In genomic region chr3:41424142-41424939, GRCm38 (mm10) we compare ENCODE assay signal across 15 mouse cellular contexts.
A peak's percentile ranks its signal among the peaks of the same experiment; 100 is the strongest.
DNase-seq lines count a peak whose midpoint lies in the region; ATAC-seq and TF ChIP-seq lines count a peak whose summit lies in the region.
"Had no signal": no experiment of that assay in that cellular context is flagged by ENCODE, and none has a peak within 500 bp of the region (broad histone marks: within the 10 kb centered on the region; RNA-seq: fewer than 3 reads in every experiment).

No protein-coding gene starts in this region.

- H3K4me3 ChIP-seq in forebrain, embryonic 10.5 days: no peak overlapping the region
- H3K4me3 ChIP-seq in forebrain, postnatal 0 days (ENCODE audit: low read depth, low read length): no peak overlapping the region
- H3K4me3 ChIP-seq in kidney, embryonic 16.5 days (ENCODE audit: low read length): no peak overlapping the region
- no peak overlapping the region for H3K4me3 ChIP-seq in limb, embryonic 10.5 days
- H3K4me3 ChIP-seq: heart, embryonic 15.5 days; limb, embryonic 13.5 days; lung, embryonic 15.5 days had no signal

- H3K27ac ChIP-seq in forebrain, embryonic 10.5 days: peak overlapping the region; percentile 51; the same call in 1 of the 2 replicates
- H3K27ac ChIP-seq in forebrain, postnatal 0 days (ENCODE audit: low read depth, low read length): no peak overlapping the region
- no peak overlapping the region for H3K27ac ChIP-seq in kidney, embryonic 16.5 days (ENCODE audit: low read length)
- peak overlapping the region; percentile 53 for H3K27ac ChIP-seq in limb, embryonic 10.5 days
- H3K27ac ChIP-seq: heart, embryonic 15.5 days; limb, embryonic 13.5 days; lung, embryonic 15.5 days had no signal

- 23% methylated on average over 10 of the region's 10 CpGs for WGBS in forebrain, embryonic 10.5 days
- 27% methylated on average over 10 of the region's 10 CpGs for WGBS in forebrain, postnatal 0 days
- WGBS in kidney, embryonic 16.5 days: 10% methylated on average over 8 of the region's 10 CpGs
- WGBS in limb, embryonic 10.5 days: 10% methylated on average over 10 of the region's 10 CpGs

- no peak overlapping the region for H3K4me2 ChIP-seq in forebrain, postnatal 0 days (ENCODE audit: low read depth)
- no peak overlapping the region for H3K4me2 ChIP-seq in kidney, embryonic 16.5 days (replicated peaks; ENCODE audit: low read depth, low read length)
- H3K4me2 ChIP-seq: heart, embryonic 15.5 days; limb, embryonic 13.5 days; lung, embryonic 15.5 days had no signal

- DNase-seq in forebrain, embryonic 10.5 days (ENCODE audit: extremely low spot score, low spot score): no peak
- DNase-seq in forebrain, postnatal 0 days: no peak
- no peak for DNase-seq in kidney, adult 18-20 months
- DNase-seq in ES-CJ7 (ENCODE audit: low read depth, low spot score): peak; percentile 86
- no peak for DNase-seq in limb, embryonic 10.5 days (ENCODE audit: low spot score)
- no peak for DNase-seq in cerebellum, adult 11-12 months
- DNase-seq in adrenal gland, postnatal 4 days (ENCODE audit: low spot score in 2 of 2): no peak
- DNase-seq: cerebellum, postnatal 25 days; gastrocnemius, postnatal 25 days; kidney, adult 2 months; spleen, adult 18-20 months had no signal

- no peaks in the 10 kb centered on the region for H3K9me3 ChIP-seq in forebrain, embryonic 10.5 days
- H3K9me3 ChIP-seq in forebrain, postnatal 0 days (ENCODE audit: low read length): no peaks in the 10 kb centered on the region
- H3K9me3 ChIP-seq in kidney, embryonic 16.5 days (ENCODE audit: low read length): no peaks in the 10 kb centered on the region
- no peaks in the 10 kb centered on the region for H3K9me3 ChIP-seq in limb, embryonic 10.5 days (replicated peaks)
- H3K9me3 ChIP-seq: heart, embryonic 15.5 days; limb, embryonic 13.5 days; lung, embryonic 15.5 days had no signal

- no peak for TF ChIP-seq CTCF in forebrain, postnatal 0 days (IDR thresholded peaks at IDR 0.05; ENCODE audit: low read depth)

- H3K9ac ChIP-seq in forebrain, postnatal 0 days: no peak overlapping the region
- no peak overlapping the region for H3K9ac ChIP-seq in kidney, embryonic 16.5 days (replicated peaks; ENCODE audit: low read length)
- H3K9ac ChIP-seq: heart, embryonic 15.5 days; limb, embryonic 13.5 days; lung, embryonic 15.5 days had no signal

- ATAC-seq in forebrain, postnatal 0 days: no peak
- ATAC-seq in kidney, embryonic 16.5 days (ENCODE audit: low FRiP score, low TSS enrichment): peak; percentile 70; the same call in 1 of the 2 replicates

- H3K4me1 ChIP-seq in forebrain, embryonic 10.5 days: peaks cover 18% of the 10 kb centered on the region
- H3K4me1 ChIP-seq in forebrain, postnatal 0 days (ENCODE audit: insufficient read depth): no peaks in the 10 kb centered on the region
- H3K4me1 ChIP-seq in kidney, embryonic 16.5 days (ENCODE audit: insufficient read depth, low read length): peaks cover 7% of the 10 kb centered on the region
- peaks cover 17% of the 10 kb centered on the region for H3K4me1 ChIP-seq in limb, embryonic 10.5 days

- no peaks in the 10 kb centered on the region for H3K36me3 ChIP-seq in forebrain, embryonic 10.5 days (replicated peaks)
- no peaks in the 10 kb centered on the region for H3K36me3 ChIP-seq in forebrain, postnatal 0 days (ENCODE audit: insufficient read depth)
- H3K36me3 ChIP-seq in kidney, embryonic 16.5 days (ENCODE audit: insufficient read depth, low read length): no peaks in the 10 kb centered on the region
- H3K36me3 ChIP-seq in limb, embryonic 10.5 days: no peaks in the 10 kb centered on the region
- H3K36me3 ChIP-seq: heart, embryonic 15.5 days; limb, embryonic 13.5 days; lung, embryonic 15.5 days had no signal

- no peaks in the 10 kb centered on the region for H3K27me3 ChIP-seq in forebrain, embryonic 10.5 days (ENCODE audit: poor library complexity, severe bottlenecking)
- no peaks in the 10 kb centered on the region for H3K27me3 ChIP-seq in forebrain, postnatal 0 days (ENCODE audit: insufficient read depth, low read length)
- no peaks in the 10 kb centered on the region for H3K27me3 ChIP-seq in kidney, embryonic 16.5 days (ENCODE audit: insufficient read depth, low read length)
- H3K27me3 ChIP-seq in limb, embryonic 10.5 days (ENCODE audit: low read depth, poor library complexity, severe bottlenecking): no peaks in the 10 kb centered on the region
- H3K27me3 ChIP-seq: heart, embryonic 15.5 days; limb, embryonic 13.5 days; lung, embryonic 15.5 days had no signal

Comparison
In these comparisons a context has a peak if more than half of its experiments do, and no peak if none do; other contexts are left out.
1. H3K27ac ChIP-seq: peak in forebrain, embryonic 10.5 days (single experiment) and limb, embryonic 10.5 days (single experiment); none in forebrain, postnatal 0 days (single experiment) and kidney, embryonic 16.5 days (single experiment).